Mouse (Mus musculus) heart, adult 2 months (tissue): ENCODE measurements around the gene Cmtm4.

Experiments used
- CTCF ChIP-seq: fragments of 200-600 bp; IDR thresholded peaks from 2 replicates; pipeline ENCODE4 v1.8.1; 2022; ENCODE audit warnings: antibody characterized with exemption, mild to moderate bottlenecking, moderate library complexity
- EP300 ChIP-seq: fragments of 200-500 bp; IDR thresholded peaks from 2 replicates; pipeline ENCODE4 v1.6.1; 2011; ENCODE audit warnings: low read depth, low read length, control low read depth; ENCODE audit not compliant: insufficient read depth

DNA sequence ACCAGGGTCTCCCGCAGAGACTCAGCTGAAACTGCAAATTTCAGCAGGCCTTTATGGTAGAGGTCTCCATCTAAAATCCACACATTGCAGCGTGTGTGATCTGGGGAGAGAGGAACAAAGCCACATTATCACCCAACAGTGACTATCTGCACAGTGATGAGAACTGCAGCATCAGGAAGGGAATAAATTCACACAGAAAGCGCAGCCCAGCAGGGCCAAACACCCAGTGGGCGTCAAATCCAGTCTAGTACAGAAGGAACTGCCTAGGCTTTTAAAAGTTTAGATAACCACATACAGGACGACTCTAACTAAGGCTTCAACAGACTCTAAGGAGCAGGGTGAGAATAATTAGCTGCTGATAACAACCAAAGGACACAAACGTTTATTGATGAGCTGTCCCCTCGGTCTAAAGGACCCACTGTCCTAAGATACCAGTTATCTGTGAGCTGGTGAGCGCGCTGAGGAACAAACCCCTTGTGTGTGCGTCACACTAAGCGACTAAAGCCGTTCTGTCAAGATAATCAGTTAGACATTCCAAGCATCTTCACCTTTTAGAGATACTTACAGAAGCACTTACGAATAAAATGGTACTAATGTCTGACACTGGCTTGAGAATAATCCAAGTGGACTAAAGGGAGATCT lies 42.0 kb upstream of the Cmtm4 start:
- TF ChIP-seq CTCF (no peak), EP300 (no peak)
